Mouse (Mus musculus): ENCODE measurements around the gene Man1a. TPM values are rescaled to one million over a fixed set of nuclear protein-coding genes. Genes with fewer than 3 reads are reported as not detected.

The Man1a gene
- polyA plus RNA-seq, 1 experiment: not detected

- no peak for TF ChIP-seq GATA1 (IDR thresholded peaks at IDR 0.05; ENCODE audit: low read length)
Observed at GRCm38 (mm10) chr10:54072336-54072735, 4.1 kb downstream of the Man1a start.

DNA sequence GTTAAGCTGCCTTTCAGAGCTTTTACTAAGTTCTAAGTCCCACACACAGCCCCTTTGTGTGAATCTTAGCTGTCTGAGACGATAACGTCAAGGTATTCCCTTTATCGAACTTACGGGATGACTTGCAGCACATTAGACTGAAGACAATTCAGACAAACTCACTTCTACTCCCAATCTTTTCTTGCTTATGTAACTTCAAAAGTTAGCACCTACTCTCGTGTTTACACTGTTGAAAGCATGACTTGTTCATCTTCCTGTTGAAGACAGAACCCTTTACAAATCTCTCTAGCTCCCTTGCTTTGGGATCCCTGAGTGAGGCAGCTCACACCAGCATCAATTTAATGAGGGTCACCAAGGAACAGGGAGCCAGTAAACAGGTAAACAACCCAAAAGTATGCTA is 5.9 kb downstream of the Man1a start:
- TF ChIP-seq GATA1 (IDR thresholded peaks at IDR 0.05; ENCODE audit: low read length): no peak

GRCm38 (mm10) chr10:54069412-54069811 is 7.0 kb downstream of the Man1a start:
- no peak for TF ChIP-seq GATA1 (IDR thresholded peaks at IDR 0.05; ENCODE audit: low read length)

- TF ChIP-seq GATA1 (IDR thresholded peaks at IDR 0.05; ENCODE audit: low read length): no peak
Observed at GRCm38 (mm10) chr10:54066683-54067082, 9.7 kb downstream of the Man1a start.

- no peak for TF ChIP-seq GATA1 (IDR thresholded peaks at IDR 0.05; ENCODE audit: low read length)
Observed at GRCm38 (mm10) chr10:54063551-54064260, 12.7 kb downstream of the Man1a start.

DNA sequence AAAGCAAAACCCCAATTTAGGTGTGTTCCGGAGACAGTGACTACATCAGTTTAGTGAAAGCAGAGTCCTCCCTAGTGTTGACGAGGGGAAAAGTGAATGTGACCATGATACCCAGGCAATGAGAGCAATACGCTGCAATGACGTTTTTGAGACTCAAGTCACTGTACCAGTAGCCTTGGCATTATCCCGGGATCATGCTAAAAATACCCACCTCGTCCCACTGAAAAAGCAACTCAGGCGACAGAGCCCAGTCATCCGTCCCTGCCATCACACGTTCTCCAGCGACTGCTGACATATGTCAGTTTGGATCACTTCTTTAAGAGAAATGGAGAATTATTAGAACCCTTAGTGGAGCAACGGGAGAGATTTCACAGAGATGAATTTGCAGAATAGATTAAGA is 13.6 kb downstream of the Man1a start:
- TF ChIP-seq GATA1 (IDR thresholded peaks at IDR 0.05; ENCODE audit: low read length): no peak

DNA sequence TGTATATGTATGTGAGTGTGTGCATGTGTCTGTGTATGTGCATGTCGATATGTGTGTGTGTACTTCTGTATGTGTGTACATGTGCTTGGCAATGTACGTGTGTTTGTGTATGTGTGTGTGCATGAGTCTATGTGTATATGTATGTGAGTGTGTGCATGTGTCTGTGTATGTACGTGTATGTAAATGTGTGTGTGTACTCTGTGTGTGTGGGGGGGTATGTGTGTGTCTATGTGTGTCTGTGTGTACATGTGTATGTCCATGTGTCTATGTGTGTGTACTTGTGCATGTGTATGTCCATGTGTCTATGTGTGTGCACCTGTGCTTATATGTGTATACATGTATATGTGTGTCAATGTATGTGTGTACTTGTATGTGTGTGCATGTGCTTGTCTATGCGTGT is 15.2 kb downstream of the Man1a start:
- TF ChIP-seq GATA1 (IDR thresholded peaks at IDR 0.05; ENCODE audit: low read length): no peak

DNA sequence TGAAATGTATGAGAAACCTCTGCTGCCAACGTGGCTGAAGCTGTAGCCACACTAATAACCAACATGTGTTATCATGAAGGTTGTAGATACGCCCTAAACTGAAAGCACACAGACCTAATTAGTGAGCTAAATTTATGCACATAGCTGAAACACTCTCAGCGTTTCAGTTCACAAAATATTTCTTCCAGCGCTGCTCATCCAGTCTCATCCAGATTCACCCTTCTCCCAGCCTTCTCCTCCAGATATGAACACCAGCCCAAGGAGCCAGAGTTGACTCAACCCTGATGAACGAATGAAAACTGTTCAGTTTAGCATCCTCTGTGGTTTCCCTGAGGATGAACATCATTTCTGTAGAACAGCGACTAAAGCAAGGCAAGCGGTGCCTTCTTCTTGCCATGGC is 15.8 kb downstream of the Man1a start:
- TF ChIP-seq GATA1 (IDR thresholded peaks at IDR 0.05; ENCODE audit: low read length): no peak

DNA sequence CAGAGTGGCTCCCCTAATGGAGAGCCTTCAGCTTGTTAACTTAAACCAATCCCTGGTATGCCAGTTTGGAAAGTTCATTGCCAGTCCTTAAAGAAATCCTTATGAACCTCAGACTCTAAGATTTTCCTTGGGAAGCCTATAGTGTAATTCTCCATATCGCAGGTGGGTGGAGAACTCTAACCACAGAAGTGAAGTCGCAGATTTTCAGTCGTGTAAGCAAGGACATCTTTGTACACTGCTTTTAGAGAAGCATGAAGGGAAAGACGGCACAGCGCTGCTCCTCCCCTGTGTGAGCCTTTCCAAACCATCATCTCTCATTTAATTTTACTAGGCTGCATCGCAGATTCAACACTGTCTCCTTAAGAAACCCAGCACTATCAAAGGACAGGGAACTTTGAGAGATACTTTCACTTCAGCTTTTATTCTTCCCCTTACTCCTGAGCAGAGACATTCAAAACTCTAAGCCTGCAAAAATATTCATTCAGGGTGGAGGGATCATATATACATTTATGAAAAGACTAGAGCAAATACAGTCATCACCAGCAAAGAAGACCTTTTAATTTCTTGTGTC is 16.6 kb downstream of the Man1a start:
- TF ChIP-seq GATA1 (IDR thresholded peaks at IDR 0.05; ENCODE audit: low read length): no peak

GRCm38 (mm10) chr10:54059092-54059496 is 17.3 kb downstream of the Man1a start:
- TF ChIP-seq GATA1 (IDR thresholded peaks at IDR 0.05; ENCODE audit: low read length): no peak

- no peak for TF ChIP-seq GATA1 (IDR thresholded peaks at IDR 0.05; ENCODE audit: low read length)
Observed at GRCm38 (mm10) chr10:54058657-54059056, 17.8 kb downstream of the Man1a start.

GRCm38 (mm10) chr10:54054188-54054587 is 22.2 kb downstream of the Man1a start:
- TF ChIP-seq GATA1 (IDR thresholded peaks at IDR 0.05; ENCODE audit: low read length): no peak

DNA sequence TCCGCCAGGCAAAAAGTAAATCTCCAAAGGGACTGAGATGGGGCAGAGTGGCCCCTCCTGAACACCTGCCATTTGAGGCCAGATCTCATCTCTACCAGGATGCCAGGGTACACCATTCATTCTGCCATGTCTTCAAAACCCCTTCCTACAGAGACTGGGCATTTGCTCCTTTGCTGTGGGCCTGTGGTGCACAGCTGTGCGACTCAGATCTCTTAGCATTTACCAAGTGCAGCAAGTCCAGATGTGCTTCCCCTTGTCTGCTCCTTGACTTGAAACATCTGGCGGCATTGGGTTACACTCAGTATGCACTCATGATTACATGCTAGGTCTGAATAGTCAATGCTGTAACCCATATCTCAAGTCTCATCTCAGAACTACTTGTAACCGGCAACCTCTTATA is 28.5 kb downstream of the Man1a start:
- no peak for TF ChIP-seq GATA1 (IDR thresholded peaks at IDR 0.05; ENCODE audit: low read length)

DNA sequence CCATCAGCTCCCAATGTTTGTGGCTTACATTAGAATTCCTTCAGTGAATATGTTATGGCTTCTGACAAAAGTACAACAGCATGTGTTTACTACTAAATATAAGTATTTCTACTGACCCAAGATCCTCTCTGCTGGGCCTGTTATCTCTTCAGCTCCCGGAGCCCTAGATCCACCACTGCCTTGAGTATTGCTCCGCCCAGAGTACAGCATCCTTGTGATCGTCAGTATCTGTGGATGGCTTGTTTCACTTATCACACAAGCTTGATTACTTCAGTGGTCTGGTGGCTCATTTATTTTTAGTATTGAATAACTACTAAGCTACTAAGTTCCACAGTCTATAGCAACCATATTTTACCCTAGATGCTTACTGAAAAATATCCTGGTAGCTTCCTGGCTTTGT is 33.1 kb downstream of the Man1a start:
- no peak for TF ChIP-seq GATA1 (IDR thresholded peaks at IDR 0.05; ENCODE audit: low read length)

DNA sequence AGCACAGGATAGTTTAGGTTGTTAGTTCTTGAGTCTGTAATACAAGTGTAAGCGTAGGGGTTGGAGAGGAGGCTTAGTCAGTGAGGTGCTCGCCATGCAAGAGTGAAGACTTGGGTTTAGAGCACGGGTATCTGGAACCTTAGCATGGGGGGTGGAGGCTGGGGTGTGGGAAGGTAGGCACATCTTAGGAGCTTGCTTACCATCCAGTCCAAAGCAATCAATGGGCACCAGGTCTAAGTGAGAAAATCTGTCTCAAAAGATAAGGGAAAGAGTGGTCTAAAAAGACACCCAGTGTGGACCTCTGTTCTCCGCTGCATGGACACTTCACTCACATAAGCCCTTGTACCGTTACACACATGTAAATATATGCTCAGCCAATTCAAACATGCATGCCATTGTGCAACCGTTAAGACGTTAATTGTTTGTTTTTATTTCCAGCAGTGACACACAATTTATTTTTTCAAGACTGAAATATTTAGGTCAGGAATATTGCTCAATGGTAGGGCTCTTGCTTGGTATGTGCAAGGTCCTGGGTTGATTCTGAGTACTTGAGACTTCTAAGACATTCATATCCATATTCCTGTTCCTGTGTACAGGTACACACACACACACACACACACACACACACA is 34.1 kb downstream of the Man1a start:
- no peak for TF ChIP-seq GATA1 (IDR thresholded peaks at IDR 0.05; ENCODE audit: low read length)

DNA sequence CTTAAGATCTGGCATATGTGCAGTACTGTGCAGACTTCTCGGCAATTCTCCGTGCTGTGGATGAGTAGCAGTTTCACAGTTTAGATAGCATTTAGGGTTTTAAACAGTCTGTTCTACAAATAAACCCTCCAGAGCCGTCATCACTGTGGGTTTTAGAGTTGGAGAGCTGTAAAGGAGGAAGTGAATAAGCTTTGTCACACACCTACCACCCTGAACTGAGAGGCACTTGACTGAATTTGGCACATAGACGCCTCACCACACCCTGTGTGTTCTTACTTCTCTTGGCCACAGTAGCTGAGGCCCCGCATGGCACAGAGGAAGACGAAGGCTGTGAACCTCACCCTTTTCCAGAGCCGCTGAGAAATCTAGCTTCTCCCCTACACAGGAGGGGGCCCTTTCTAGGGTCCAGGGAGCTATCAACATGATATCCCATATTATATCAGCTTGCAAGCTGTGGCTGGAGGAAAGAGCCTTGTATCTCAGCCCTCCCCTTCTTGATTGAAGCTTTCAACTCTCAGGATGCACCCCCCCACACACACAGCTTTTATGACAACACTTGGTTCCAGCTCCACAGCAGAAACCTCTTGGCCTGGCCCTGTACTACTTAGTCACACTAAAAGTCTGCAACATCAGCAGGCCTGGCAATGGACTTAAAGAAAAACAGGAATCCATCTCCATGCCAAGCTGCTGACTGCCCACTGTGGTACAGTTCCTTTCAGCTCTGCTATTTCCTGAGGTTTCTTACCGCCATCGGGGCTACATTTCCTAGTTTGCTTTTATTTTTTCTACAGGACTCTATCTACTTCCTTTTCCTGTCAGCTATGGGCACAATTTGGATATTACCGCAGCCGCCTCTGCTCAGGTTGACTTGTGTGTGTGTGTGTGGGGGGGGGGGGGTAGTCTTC is 35.9 kb downstream of the Man1a start:
- no peak for TF ChIP-seq GATA1 (IDR thresholded peaks at IDR 0.05; ENCODE audit: low read length)
